Mouse (Mus musculus) lung, postnatal 25 days (tissue): ENCODE results near the gene Slc13a4.

ENCODE experiments used
- DNase-seq: peaks from one replicate; pipeline ENCODE4 v3.0.0; 2022; ENCODE audit warnings: low spot score

The Slc13a4 gene

DNA sequence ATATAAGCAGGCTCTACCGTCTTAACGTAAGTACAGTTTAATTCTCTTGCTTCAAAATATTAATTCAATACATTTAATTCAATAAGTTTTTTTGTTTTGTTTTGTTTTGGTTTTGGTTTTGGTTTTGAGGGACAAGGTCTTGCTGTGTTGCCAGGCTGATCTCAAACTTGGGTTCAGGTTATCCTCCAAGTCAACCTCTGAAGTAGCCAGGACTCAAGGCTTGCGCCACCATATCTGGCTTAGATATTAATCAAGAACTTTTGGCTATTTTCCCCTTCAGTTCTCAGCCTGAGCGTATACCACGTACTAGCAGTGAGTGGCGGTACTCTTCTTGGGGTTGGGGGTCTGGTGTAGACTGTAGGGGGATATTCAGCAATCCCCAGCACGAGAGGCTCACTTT, 5.3 kb downstream of the Slc13a4 start:
- DNase-seq, result no peak

DNA sequence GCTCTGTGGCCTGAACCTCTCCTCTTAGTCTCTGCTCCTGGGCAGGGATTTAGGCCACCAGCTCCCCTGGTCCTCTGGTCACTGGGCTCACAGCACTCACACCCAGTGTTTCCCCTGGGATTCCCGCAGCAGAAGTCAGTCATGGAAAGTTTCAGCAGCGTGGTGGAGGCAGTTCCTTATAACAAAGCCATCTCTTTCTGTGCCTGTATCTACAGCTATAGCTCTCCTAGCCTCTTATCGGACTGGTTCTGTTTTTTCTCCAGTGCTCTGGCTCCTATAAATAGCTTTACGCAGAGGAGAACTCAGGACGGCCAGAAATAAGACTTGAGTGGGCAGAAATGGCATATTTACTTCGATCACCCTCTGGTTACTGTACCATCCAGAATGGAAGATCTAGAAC, 9.6 kb downstream of the Slc13a4 start:
- no peak for DNase-seq

DNA sequence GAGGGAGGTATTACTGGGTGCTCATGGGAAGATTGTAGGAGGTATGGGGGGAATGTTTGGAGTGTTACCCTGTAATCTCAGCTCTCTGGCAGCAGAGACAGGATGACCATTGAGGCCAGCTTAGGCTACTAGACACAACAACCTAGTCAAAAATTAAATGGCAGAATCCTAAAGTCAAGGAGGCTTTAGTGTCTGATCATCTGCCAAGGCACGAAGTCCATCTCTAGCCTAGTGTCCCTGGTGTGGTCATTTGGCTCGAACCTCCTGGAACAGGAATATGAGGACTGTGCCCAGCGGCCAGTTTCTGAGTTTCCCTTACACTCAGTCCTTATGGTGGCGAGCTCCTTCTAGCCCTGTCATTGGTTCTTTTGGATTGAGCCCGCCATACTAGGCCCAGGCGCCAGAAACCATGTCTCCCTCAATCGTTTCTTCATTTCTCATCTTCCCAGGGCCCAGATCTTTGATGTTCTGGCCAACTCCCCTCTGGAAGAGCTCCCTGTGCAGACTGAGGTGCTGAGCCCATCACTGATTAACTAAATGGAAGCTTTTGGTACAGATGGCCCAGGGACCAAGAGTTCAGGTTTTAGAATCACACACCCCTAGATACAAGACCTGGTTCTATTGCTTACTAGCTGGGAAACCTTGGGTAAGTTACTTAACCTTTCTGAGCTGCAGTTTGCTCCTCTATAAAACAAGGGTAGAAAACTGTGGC, 10.3 kb downstream of the Slc13a4 start:
- DNase-seq, result no peak

DNA sequence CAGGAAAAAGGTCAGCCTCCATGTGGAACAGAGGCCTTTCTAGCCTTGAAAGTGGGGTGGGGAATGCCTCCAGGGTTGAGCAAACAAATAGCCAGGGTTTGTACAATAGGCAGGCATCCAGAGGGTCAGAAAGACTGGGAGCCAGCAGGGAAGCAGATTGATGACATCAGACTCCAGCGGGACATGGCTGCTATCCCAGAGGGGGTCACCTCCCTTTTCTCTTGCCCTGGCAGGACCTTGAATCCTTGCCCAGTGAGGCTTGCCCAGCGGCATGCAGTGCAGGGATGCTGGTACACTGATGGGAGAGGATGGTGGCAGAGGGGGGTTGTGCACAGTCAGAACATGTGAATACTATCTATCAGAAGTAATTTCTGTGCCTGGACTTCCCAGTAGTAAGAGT, 10.9 kb downstream of the Slc13a4 start:
- DNase-seq, result no peak

DNA sequence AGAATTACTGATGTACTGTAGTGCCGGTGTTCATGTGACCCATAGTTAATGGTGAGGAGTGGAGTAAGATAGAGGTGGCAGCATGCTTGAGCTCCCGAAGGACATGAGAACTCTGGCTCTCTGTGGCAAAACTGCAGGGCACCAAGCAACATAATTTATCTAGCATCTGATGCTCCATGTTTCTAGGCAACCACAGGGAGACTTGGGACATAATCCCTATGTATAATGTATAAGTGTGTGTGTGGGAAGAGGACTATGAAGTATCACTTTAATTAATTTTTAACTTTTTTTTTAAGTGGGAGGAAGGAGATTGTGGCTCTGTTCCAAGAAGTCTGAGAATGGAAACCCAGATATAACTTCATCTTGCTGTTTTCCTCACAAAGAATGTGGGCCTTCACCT, 13.0 kb downstream of the Slc13a4 start:
- no peak for DNase-seq

DNA sequence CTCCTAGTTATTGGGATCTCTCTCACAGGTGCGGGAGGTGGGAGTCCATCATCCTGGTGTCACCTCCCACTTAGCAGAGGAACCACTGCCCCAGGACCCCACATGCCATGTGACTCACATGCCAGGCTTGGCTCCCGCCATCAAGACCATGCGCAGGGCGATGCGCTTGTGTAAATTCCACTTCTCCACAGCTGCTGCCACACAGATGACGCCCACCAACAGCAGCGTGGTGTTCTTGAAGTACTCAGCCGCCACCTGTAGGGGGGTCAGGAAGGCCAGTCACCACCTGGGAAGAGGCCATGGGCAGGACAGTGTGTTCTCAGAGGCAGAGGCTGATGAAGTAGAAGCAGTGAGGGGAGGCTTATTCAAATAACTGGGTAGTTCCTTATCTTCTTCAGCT, 18.3 kb downstream of the Slc13a4 start:
- DNase-seq, result no peak

DNA sequence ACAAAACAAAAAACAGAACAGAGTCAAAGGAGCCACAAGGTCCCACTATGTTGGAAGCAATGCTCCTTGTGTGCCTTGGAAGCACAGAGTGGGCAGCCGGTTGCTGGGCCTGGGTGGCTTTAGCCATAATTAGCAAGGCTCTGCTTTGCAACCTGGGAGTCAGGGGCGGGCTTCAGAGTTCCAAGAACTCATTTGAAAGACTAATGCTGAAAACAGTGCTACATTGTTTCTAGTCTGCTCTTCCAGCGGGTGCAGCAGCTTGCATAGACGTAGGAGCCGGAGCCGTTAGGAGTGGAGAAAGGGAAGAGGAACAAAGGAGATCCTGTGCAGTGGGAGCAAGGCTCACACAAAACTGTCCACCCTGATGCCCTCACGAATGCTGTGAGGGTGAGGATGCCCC, 19.0 kb downstream of the Slc13a4 start:
- no peak for DNase-seq

DNA sequence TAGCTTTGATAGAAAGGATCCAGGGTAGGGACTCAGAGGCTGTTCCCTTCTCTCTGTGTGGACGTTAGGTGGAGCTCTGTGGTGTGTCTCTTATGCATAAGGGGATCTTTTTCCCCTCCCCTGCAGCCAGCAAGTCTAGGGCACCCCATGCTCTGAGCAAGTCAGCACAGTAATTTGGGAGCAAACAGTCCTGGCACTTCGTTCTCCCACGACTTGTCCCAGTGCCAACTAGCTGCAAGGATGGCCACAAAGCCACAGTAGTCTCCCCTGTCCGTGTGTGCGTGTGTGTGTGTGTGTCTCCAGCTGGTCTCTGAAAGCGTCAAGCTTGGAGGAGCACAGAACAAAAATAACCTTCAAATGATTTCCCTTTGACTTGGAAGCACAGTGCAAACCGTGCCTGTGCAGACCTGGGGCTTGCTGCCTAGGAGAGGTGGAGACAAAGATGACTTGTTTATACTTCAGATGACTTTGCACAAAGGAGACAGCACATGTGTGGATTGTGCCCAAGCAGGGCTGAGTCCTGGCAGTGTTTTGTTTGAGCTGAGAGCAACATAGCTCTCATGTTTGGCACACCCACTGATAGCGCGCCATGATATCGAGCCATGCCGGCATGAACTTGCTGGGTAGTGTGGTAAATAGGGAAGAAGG, 19.7 kb downstream of the Slc13a4 start:
- DNase-seq, result no peak

DNA sequence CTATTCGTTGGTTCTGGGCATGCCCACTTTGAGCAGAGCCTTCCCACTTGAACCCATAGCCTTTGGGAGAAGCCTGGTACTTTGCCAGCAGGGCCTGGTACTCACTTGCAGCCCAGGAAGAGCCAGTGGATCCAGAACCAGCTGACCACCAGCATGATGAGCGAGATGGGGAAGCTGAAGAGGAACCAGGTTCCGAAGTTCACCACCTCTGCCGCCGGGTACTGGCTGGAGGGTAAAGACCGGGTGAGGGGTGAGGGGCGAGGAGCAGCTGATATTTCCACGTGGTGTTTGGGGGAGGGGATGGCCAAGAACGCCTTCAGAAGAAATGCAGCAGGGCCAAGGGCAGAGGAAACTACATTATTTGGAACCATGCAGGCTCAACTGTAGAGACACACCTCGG, 28.6 kb downstream of the Slc13a4 start:
- DNase-seq, result no peak

DNA sequence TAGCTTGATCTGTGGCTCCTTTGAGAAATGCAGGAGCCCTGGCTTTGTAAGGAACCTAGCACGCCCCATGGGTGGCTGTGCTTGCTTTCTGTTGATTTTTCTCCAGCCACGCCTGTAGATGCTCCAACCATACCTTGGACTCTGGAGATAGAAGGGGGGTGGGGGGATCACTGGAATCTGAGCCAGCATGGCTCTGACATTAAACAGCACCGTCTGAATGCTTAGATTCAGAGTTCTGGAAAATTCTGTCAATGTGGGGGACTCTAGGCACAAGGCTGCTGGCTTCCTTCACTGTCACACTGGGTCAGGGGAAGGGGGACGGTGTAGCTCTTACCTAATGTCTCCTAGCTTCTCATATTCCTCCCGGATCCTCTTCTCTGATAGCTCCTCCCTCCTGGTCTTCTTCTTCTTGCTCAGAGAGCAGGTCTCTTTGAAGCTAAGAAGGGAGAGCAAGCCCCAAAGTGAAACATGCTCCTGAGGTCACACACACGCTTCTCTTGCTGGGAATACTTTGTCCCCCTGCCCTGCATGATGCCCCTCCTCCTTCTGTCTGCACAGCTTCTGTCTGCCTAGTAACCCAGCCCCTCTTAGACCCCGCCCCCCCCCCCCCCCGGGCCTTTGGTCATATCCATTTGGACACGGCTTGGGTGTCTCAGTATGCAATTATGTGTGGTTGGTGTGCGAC, 29.9 kb downstream of the Slc13a4 start:
- DNase-seq, result no peak

DNA sequence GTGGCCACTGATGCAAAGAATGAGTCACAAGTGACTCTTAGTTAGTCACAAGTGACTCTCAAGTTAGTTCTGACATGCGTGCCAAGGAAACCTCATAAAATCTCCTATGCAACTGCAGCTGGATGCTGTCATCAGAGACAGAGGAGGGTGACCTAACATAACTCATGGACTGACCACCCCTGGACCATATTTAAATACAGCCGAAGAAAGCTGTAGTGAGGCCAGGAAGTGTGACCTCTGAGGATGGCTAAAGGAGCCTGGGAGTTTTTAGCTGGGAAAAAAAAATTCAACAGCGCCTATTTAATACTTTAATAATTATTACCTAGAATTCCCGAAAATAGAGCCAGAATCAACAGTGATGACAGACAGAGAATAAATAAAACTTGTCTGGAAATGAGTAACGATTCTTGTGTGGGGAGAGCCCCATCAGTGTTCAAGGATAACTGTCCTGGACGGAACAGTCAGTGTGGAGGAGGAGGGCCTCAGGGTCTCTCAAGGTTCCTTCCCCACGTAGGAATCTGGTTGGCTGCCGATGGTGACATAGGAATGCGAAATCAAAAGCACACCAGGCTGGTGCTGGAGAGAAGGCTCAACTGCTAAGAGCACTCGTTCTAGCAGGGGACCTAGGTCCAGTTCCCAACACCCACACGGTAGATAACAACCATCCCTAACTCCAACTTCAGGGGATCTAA, 34.4 kb downstream of the Slc13a4 start:
- no peak for DNase-seq

DNA sequence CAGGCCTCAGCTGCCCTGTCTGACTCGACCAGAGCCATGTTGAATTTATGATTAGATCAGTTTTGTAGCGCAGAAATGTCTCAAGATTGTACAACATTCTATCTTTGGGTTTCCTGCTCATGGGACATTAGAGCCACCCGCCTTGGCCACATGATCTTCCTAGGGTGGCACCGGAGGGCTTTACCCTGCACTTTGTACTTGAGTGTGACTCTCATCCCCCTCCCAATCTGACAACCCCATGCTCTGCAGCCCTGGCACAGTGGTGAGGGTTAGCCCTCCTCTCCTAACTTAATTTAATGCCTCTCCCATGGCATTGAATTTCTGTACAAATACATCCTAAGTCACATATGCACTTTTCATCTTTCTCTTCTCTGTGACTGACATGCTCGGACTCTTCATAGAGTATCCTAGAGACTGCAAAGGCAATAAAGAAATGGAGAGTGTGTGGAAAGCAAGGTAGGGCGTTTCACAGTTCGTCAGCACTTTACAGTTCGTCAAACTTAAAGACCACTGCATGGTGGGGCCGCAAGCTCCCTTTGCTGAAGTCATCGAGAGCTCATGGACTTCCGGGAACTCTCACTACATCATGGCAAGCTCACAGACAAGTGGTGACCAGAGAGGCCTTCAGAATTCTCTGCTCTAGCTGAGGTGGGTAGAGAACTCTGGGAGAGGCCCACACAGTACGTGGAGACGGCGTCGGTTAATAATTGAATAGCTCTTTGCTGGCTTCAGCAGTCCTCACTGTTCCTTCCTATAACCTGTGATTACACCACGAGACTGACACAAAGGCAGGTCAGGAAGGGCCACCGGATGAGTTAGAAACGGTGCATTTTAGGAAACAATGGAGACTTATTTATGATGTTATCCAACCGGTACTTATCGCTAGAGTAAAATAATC, 35.8 kb downstream of the Slc13a4 start:
- no peak for DNase-seq

DNA sequence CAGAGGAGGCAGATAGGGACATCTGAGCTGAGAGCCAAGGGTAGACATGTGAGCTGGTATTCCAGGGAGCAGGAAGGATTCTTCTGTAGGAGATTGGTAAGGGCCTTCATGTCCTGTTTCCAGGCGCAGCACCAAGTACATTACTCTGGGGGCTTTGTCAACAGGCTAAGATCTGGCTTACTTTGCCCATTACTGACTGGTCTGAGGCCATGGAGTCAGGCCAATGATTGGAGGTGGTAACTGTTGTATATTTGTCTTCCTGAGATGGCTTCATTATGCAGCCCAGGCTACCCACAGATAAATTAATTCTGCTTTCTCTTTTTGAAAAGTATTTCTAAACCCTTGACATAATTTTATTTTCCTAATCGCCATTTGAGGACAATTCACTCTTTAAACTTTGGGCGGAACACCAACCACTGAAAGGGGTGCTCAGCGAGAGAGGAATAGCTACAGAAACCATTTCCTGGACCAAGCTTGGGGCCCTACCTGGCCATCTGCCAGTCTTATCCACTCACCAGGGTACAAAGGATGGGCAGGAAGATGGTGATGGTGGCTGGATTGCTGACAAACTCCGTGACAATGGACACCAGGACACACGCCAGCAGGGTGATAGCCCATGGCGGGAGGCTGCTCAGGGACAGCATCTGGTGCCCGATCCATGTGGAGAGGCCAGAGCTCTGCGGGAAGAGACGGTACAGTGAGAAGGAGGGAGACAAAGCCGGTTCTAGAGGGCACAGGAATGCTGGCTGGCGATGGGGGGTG, 36.7 kb downstream of the Slc13a4 start:
- no peak for DNase-seq

DNA sequence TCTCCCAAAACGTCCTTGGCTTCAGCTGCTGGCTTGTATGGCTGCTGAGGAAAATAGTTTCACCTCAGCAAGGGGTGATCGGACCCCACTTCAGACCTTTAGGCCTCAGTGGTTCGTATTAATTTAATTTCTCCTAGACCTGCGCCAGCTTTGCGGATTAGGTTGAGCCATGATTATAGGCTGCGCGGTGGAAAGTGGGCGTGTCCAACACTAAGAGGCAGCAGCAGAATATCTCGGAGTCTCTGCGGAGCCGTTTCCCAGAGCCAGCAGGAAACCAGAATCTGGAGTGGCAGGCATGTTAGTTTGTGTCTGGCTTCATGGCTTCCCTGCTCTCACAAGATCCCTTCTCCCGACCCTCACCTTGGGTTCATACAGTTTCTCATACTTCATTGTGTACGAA, 38.3 kb downstream of the Slc13a4 start:
- no peak for DNase-seq

DNA sequence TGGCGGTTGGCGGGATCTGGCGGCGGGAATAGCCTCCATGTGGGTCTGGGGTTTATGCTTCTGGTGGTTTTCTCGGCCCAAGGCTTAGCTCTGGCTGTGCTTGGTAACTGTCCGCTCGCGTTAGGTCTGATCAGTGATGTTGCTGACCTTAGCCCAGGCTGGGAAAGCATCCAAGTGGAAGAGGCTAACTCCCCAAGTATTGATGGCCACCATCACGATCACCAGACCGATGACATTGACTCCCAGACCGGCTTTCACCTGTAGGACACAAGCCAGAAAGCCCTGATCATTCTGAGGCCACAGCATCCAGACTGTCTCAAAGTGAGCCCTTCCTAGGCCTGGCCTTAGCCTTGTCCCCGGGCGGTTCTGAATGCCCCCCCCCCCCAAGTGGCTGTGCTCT, 39.2 kb downstream of the Slc13a4 start:
- DNase-seq, result no peak

DNA sequence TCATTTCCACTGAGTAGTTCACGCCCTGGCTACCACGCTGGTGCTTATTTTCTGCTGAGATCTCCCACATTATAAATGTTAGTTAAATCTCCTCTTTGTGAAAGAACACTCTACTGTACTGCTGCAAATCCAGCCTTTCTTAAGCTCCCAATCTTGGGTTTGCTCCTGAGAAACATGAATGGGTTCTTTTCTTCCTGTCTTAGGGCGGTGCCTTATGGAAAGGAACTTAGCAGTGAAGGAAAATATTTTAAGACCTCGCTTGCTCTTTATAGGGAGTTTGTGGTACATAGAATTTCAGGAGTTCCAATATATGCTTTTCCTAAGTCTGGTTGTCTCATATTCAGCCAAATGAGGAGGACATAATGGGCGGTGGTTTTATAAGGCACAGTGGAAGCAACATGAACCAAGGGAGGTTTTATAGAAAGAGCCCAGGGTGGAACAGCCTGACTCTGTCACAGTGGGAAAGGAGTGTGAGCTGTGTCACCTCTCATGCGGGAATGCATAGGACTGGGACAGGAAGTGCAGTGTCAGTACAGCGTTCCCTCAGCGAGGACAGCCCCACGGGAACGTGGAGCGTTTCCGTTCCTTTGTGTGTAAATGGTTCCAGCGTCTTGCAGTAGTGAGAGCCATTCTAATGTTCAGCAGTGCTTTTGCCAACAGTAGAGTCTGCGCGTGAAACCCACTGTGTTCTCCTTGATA, 42.2 kb downstream of the Slc13a4 start:
- DNase-seq, result no peak

DNA sequence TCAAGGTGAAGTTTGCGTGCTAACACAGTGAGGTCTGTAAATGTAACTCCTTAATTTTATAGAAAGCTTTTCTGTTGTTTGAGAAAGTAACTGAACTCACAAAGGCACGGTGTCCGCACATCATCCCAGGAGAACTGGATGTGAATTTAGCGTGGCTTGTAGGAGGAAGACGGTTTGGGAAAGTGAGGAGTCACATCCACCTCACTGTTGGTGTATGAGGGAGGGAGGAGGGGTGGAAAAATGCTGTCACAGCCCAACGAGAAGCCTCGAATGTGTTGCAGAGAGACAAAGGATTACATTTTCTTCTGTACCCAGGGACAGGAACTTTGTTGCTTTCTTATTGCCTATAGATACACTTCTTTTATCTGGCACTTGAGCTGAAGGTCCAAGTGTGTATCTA, 47.4 kb downstream of the Slc13a4 start:
- no peak for DNase-seq

DNA sequence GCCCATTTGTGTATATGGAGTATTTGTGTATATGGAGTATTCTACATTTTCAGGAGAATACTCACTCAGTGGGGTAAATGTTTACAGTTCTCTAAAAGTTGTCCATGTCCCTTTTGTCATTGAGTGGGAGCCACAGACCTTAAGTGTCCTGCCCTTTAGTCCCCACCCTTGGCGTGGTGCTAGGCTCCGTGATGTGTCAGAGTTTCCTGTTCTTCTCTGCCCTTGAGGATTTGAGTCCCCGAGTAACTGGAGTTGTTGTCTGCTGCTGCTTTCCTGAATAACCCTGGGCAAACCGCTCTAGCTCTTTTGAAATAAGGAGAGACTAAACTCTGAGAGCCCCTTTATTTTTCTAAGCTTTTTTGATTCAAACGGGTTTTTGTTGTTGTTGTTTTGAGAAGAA, 48.4 kb downstream of the Slc13a4 start:
- no peak for DNase-seq

DNA sequence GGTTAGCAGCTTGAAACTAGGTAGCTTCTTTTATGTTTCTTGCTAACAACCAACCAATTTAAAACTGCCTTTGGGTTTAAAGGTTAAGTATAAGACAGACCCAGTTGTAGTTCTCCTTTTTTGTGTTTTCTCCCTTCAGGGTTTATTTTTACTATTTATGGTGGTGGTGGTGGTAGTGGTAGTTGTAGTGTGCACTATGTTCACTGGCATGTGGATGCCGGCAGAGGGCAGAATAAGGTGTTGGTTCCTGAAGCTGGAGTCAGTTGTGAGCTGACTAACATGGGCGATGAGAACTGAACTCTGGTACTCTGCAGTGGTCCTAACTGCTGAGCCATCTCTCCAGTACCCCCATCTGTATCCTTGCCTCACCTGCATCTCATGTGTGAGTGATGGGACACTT, 49.0 kb downstream of the Slc13a4 start:
- DNase-seq, result no peak

DNA sequence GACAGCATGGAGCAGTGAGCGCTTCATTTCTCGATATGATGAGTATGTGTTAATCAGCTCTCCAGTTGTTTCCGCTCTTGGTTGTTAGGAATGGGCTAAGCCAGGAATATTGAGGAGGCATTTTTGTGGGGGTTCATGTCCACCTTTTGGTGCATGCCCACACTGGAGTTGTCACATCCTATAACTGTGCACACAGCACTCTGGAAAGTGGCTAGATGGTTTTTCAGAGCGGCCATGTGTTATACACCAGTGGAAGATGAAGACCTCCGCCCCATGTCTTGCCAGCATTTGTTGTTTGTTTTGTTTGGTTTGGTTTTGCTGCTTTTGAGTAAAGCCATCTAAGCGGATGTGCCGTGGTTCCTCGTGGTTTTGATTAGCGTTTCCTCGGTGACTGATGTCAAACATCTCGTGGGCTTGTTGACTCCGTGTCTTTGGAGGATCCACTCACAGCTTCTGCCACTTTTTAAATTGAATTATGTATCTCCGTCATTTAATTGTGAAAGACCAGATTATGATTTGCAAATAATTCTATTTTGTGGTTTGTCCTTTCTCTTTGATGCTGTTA, 50.2 kb downstream of the Slc13a4 start:
- no peak for DNase-seq
